Mouse (Mus musculus) neural tube, embryonic 11.5 days (tissue): Measurements from ENCODE around the gene Bmp2k. TPM values are rescaled to one million over a fixed set of nuclear protein-coding genes. Genes with fewer than 3 reads are reported as not detected.
"Not testable (repeated sequence)": the region's sequence is repeated elsewhere in the genome, so short reads cannot be mapped to it uniquely, and the experiment has no call there.

ENCODE experiments used
- ATAC-seq: fragments of 200-750 bp; cut with Nextera tagmentation; 2 replicates; pipeline ENCODE4 v1.8.0; 2017; ENCODE audit warnings: moderate number of reproducible peaks, mild to moderate bottlenecking, moderate TSS enrichment, moderate library complexity; ENCODE audit not compliant: insufficient read depth, low FRiP score, low TSS enrichment
- DNase-seq: peaks from one replicate; pipeline ENCODE4 v3.0.0-alpha.2; 2015; ENCODE audit warnings: low spot score
- H3K27ac ChIP-seq: fragments of 300-500 bp; sonication (generic); 2 replicates; pipeline ENCODE4 v1.5.1; 2014; ENCODE audit warnings: low read depth, mild to moderate bottlenecking, low read length
- H3K27me3 ChIP-seq: fragments of 300-500 bp; sonication (generic); 2 replicates; pipeline ENCODE4 v1.6.1; 2014; ENCODE audit warnings: mild to moderate bottlenecking, low read length, mixed read lengths; ENCODE audit not compliant: control insufficient read depth, insufficient read depth
- H3K36me3 ChIP-seq: fragments of 300-500 bp; sonication (generic); 2 replicates; pipeline ENCODE4 v1.6.1; 2014; ENCODE audit warnings: mild to moderate bottlenecking, low read length, moderate library complexity, mixed read lengths; ENCODE audit not compliant: control insufficient read depth, insufficient read depth
- H3K4me1 ChIP-seq: fragments of 300-500 bp; sonication (generic); 2 replicates; pipeline ENCODE4 v1.6.1; 2014; ENCODE audit warnings: low read length, mixed read lengths; ENCODE audit not compliant: control insufficient read depth, insufficient read depth
- H3K4me2 ChIP-seq: fragments of 300-500 bp; sonication (generic); 2 replicates; pipeline ENCODE4 v1.6.1; 2014; ENCODE audit warnings: low read depth, mild to moderate bottlenecking, moderate library complexity
- H3K4me3 ChIP-seq: fragments of 300-500 bp; sonication (generic); 2 replicates; pipeline ENCODE4 v1.5.1; 2014; ENCODE audit warnings: low read depth, low read length
- H3K9ac ChIP-seq: fragments of 300-500 bp; sonication (generic); 2 replicates; pipeline ENCODE4 v1.6.1; 2014; ENCODE audit warnings: mild to moderate bottlenecking, low read length
- H3K9me3 ChIP-seq: fragments of 300-500 bp; sonication (generic); 2 replicates; pipeline ENCODE4 v1.6.1; 2016; ENCODE audit warnings: low read length; ENCODE audit not compliant: control insufficient read depth
- WGBS: fragments of 180-500 bp; shearing (Covaris S2); extraction: QIAGEN DNeasy Blood & Tissue Kit; methylation state at CpG from one replicate; pipeline ENCODE4 v1.1.7; 2014; 5-methylcytosine and 5-hydroxymethylcytosine counted together
- polyA plus RNA-seq: library from polyadenylated mRNA; unstranded; fragments of >200 nt; fragmentation: Nextera tagmentation; extraction: Ambion mirVana; gene quantifications from 2 replicates; pipeline ENCODE4 v1.2.1, GENCODE M21; 2014

The Bmp2k gene
- polyA plus RNA-seq, 1 experiment from 2014 or later: 11.2 TPM

DNA sequence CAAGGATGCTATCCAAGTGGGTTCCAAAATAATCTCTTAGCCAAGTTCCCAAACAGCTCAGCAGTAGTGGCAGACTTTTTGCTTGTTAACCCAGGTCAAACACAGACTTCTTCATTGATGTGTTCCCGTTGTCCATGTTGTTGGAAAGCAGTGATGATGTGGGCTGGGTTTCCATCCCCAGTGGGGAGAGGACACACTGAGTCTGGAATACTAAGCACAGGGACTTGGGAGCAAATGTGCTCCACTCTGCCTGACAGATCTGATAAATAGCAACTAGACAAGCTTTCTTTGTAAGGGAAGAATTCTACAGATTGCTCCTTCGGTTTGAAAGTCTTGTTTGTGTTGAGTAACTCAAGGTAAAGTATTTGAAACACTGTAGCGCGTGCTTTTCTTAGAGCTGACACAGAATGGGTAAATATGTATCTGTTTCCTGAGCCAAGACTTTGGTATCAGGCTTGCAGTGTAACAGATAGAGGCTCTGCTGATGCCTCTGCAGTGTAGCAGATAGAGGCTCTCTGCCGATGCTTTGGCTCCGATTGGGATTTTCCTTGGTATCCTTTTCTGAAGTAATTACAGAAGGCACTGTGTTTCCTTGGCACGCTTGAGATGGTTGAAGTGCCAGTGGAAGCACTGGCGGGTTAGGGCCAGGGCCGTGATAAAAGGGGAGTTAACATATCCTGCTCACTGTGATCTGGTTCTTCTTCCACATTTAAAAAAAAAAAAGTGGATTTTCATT, 19.5 kb downstream of the Bmp2k start:
- H3K36me3 ChIP-seq: no peaks in the 10 kb centered on the region

GRCm38 (mm10) chr5:97022305-97023278, 25.1 kb downstream of the Bmp2k start:
- no peaks in the 10 kb centered on the region for H3K4me1 ChIP-seq
- H3K27me3 ChIP-seq: no peaks in the 10 kb centered on the region
- ATAC-seq: no peak
- no peak overlapping the region for H3K9ac ChIP-seq
- DNase-seq: peak; percentile 20
- no peaks in the 10 kb centered on the region for H3K9me3 ChIP-seq
- H3K36me3 ChIP-seq: no peaks in the 10 kb centered on the region
- WGBS: 76% methylated on average over 15 of the region's 15 CpGs
- H3K4me2 ChIP-seq: no peak overlapping the region
- H3K4me3 ChIP-seq: no peak overlapping the region
- H3K27ac ChIP-seq: no peak overlapping the region

More for the DNA sequence above, 19.5 kb downstream of the Bmp2k start:
- Histone ChIP-seq H3K27ac (no peak overlapping the region), H3K4me1 (peaks cover 5% of the 10 kb centered on the region; the same call in 1 of the 2 replicates), H3K4me2 (no peak overlapping the region), H3K9ac (no peak overlapping the region), H3K27me3 (no peaks in the 10 kb centered on the region), H3K4me3 (no peak overlapping the region), H3K9me3 (no peaks in the 10 kb centered on the region)
- DNase-seq: no peak
- no peak for ATAC-seq
- 86% methylated on average over 9 of the region's 9 CpGs for WGBS

DNA sequence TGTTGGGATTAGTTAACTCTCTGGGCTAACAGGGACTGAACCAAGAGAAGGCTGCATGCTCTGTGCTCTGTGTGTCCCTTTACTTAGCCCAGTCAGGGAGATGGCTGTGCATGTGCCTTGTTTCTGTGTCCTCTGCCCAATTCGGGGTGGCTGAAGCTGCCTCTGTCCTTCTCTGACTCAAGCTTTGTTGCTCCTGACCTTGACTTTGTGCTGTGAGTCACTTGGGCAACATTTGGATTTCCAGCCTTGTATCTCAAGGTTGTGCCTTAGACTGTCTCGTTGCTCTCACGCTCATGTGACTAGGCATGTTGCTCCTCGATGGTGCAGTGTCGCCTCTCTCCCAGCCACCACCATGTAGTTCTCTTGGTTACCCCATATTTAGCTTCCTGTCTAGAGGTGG, 27.3 kb downstream of the Bmp2k start:
- 95% methylated on average over 5 of the region's 5 CpGs for WGBS
- Histone ChIP-seq H3K9ac (no peak overlapping the region), H3K27me3 (no peaks in the 10 kb centered on the region), H3K4me1 (no peaks in the 10 kb centered on the region), H3K27ac (no peak overlapping the region), H3K36me3 (no peaks in the 10 kb centered on the region), H3K9me3 (no peaks in the 10 kb centered on the region), H3K4me2 (no peak overlapping the region), H3K4me3 (no peak overlapping the region)
- ATAC-seq (no peak), DNase-seq (no peak)

DNA sequence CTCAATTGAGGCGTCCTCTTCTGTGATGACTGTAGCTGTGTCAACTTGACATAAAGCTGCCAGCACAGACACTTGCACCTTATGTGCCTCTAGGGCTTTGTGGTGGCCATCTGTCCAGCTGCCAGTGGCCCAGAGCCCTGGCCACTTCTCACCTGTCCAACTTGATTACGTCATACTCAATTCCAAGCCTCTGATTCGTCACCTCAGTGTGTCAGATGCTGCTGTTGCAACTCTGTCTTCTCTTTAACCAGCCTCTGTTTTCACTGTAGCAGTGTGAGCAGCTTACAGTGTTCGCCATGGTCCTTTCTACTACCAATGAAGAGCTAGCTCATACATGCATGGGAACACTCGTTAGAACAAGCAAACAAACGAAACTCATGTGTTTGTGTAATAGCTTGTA, 28.2 kb downstream of the Bmp2k start:
- no peak overlapping the region for H3K4me3 ChIP-seq
- H3K9ac ChIP-seq: no peak overlapping the region
- no peak overlapping the region for H3K4me2 ChIP-seq
- no peak overlapping the region for H3K27ac ChIP-seq
- no peaks in the 10 kb centered on the region for H3K9me3 ChIP-seq
- no peaks in the 10 kb centered on the region for H3K36me3 ChIP-seq
- H3K27me3 ChIP-seq: no peaks in the 10 kb centered on the region
- ATAC-seq: no peak
- DNase-seq: no peak
- 79% methylated on average over 6 of the region's 6 CpGs for WGBS
- H3K4me1 ChIP-seq: no peaks in the 10 kb centered on the region

DNA sequence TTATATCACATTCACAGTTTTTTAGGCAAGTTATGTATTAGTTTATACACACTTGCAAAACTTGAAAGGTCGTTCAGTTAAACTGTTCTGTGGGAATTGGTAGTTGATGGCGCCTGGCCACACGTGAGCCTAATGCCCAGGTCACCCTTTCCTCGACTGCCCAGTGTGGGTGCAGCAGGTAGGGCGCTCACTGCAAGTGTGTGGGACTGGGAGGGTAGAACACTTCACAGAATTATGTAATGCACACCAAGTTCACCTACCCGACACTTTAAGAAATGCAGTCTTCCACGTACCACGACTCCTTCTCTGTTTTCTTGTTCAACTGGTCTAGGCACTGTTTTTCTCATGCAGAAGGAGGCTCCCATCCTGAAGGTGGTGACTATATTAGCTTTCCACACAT, 30.5 kb downstream of the Bmp2k start:
- Histone ChIP-seq H3K9ac (no peak overlapping the region), H3K4me2 (no peak overlapping the region), H3K9me3 (no peaks in the 10 kb centered on the region), H3K36me3 (no peaks in the 10 kb centered on the region), H3K27me3 (no peaks in the 10 kb centered on the region), H3K27ac (no peak overlapping the region), H3K4me1 (no peaks in the 10 kb centered on the region), H3K4me3 (no peak overlapping the region)
- 94% methylated on average over 8 of the region's 8 CpGs for WGBS
- ATAC-seq (no peak), DNase-seq (no peak)

- not testable (repeated sequence) for H3K9ac ChIP-seq, DNase-seq, H3K4me1 ChIP-seq, H3K36me3 ChIP-seq, H3K27ac ChIP-seq, H3K9me3 ChIP-seq, ATAC-seq, H3K4me3 ChIP-seq, H3K4me2 ChIP-seq, H3K27me3 ChIP-seq
- WGBS: 92% methylated on average over 1 of the region's 1 CpGs
These were observed 31.4 kb downstream of the Bmp2k start for GRCm38 (mm10) chr5:97028840-97029239.

GRCm38 (mm10) chr5:97031771-97032170, 34.3 kb downstream of the Bmp2k start:
- H3K4me1 ChIP-seq: no peaks in the 10 kb centered on the region
- WGBS: 84% methylated on average over 6 of the region's 6 CpGs
- no peak overlapping the region for H3K4me3 ChIP-seq
- no peaks in the 10 kb centered on the region for H3K27me3 ChIP-seq
- ATAC-seq: no peak
- H3K36me3 ChIP-seq: no peaks in the 10 kb centered on the region
- H3K9ac ChIP-seq: no peak overlapping the region
- no peak overlapping the region for H3K27ac ChIP-seq
- DNase-seq: no peak
- no peaks in the 10 kb centered on the region for H3K9me3 ChIP-seq
- no peak overlapping the region for H3K4me2 ChIP-seq

DNA sequence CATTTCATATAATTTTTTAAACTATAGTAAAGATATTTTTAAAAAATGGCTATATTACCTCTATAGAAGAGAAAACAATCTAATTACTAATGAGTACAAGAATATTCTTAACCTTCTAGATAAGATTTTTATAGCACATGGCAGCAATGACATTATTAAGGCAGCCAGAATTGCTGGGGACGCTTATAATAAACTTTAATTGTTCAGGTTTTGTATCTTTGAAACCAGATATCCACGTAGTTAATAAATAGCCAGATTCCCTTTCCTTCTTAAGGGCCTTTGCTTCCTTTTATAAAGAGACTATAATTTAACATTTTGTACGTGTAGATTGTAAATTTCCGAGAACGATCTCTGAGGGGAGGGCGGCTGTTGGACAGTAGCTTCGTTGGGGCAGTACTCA, 47.8 kb downstream of the Bmp2k start:
- Histone ChIP-seq H3K9me3 (no peaks in the 10 kb centered on the region), H3K4me2 (no peak overlapping the region), H3K27ac (no peak overlapping the region), H3K27me3 (no peaks in the 10 kb centered on the region), H3K9ac (no peak overlapping the region), H3K36me3 (no peaks in the 10 kb centered on the region), H3K4me1 (no peaks in the 10 kb centered on the region), H3K4me3 (no peak overlapping the region)
- DNase-seq: no peak
- 92% methylated on average over 7 of the region's 7 CpGs for WGBS
- ATAC-seq: no peak
